Mouse (Mus musculus): ENCODE results near the gene Setd2.

GRCm38 (mm10) chr9:110532538-110533291, at the start of gene Setd2:
- TF ChIP-seq TAL1 (IDR thresholded peaks at IDR 0.05; ENCODE audit: low read length) (no peak), GATA1 (IDR thresholded peaks at IDR 0.05; ENCODE audit: low read length) (no peak)

Measured in erythroblast, embryonic 14.5 days (primary cell).